In the genomic region with DNA sequence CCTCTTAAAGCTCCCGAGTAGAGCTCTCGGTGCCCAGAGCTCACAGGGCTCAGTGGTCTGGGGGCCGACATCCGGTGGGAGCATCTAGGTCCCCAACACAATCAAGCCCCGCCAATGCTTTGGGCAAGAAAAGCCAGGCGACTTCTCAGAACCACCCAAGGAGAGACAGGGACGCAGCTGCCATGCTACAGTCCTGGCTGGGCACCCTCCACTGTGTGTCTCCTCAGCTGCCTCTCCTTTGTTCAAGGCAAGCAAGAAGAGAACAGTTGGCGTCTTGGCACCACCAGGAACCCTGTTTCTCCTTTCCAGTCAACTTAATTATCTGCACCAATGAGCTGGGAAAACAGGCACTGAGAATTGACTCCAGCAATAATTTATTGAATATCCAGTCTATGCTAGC, we compare ENCODE assay signal across 17 mouse cellular contexts. TPM values are rescaled to one million over a fixed set of nuclear protein-coding genes. Genes with fewer than 3 reads are reported as not detected.
DNase-seq lines count a peak whose midpoint lies in the region; ATAC-seq and TF ChIP-seq lines count a peak whose summit lies in the region.
"Had no signal": no experiment of that assay in that cellular context is flagged by ENCODE, and none has a peak within 500 bp of the region (broad histone marks: within the 10 kb centered on the region; RNA-seq: fewer than 3 reads in every experiment).

No protein-coding gene starts in this region.

- peaks cover 3% of the 10 kb centered on the region for H3K4me1 ChIP-seq in midbrain, embryonic 15.5 days
- no peaks in the 10 kb centered on the region for H3K4me1 ChIP-seq in midbrain, embryonic 11.5 days (ENCODE audit: control insufficient read depth, insufficient read depth, low read length)

- ATAC-seq in midbrain, embryonic 15.5 days (replicated peaks), result no peak
- ATAC-seq in midbrain, embryonic 11.5 days (ENCODE audit: low FRiP score), result no peak
- ATAC-seq: intestine, embryonic 15.5 days; lung, postnatal 0 days had no signal

- peaks cover 95% of the 10 kb centered on the region for H3K79me2 ChIP-seq in macrophage (ENCODE audit: inconsistent target)

- peak overlapping the region; percentile 40; the same call in 1 of the 2 replicates for H3K27ac ChIP-seq in gastrocnemius, adult 2 months
- H3K27ac ChIP-seq in midbrain, embryonic 15.5 days, result peak overlapping the region; percentile 25; the same call in 1 of the 2 replicates
- H3K27ac ChIP-seq in midbrain, embryonic 11.5 days (ENCODE audit: low read depth, low read length), result no peak overlapping the region
- peak overlapping the region; percentile 74 for H3K27ac ChIP-seq in macrophage
- H3K27ac ChIP-seq: embryonic facial prominence, embryonic 10.5 days; intestine, embryonic 15.5 days; liver, embryonic 14.5 days; midbrain, embryonic 12.5 days had no signal

- H3K4me2 ChIP-seq in midbrain, embryonic 15.5 days, result no peak overlapping the region
- H3K4me2 ChIP-seq in midbrain, embryonic 11.5 days, result no peak overlapping the region
- H3K4me2 ChIP-seq: intestine, embryonic 15.5 days; midbrain, embryonic 12.5 days had no signal

- intact Hi-C loops in gastrocnemius, adult 2 months (cut with DNase I), result no loop called here

- H3K4me3 ChIP-seq in gastrocnemius, adult 2 months, result no peak overlapping the region
- no peak overlapping the region for H3K4me3 ChIP-seq in midbrain, embryonic 15.5 days
- no peak overlapping the region for H3K4me3 ChIP-seq in midbrain, embryonic 11.5 days (ENCODE audit: low read depth, low read length)
- no peak overlapping the region for H3K4me3 ChIP-seq in macrophage (ENCODE audit: inconsistent target)
- H3K4me3 ChIP-seq: embryonic facial prominence, embryonic 10.5 days; intestine, embryonic 15.5 days; midbrain, embryonic 12.5 days had no signal

- no peak for TF ChIP-seq CTCF in gastrocnemius, adult 2 months (IDR thresholded peaks at IDR 0.05)
- no peak for TF ChIP-seq CTCF in brain, embryonic 14.5 days (IDR thresholded peaks at IDR 0.05; ENCODE audit: borderline replicate concordance, extremely low read depth, insufficient read depth, insufficient read length)

- H3K9ac ChIP-seq in midbrain, embryonic 15.5 days, result no peak overlapping the region
- H3K9ac ChIP-seq in midbrain, embryonic 11.5 days (ENCODE audit: low read length), result no peak overlapping the region
- H3K9ac ChIP-seq: intestine, embryonic 15.5 days; liver, embryonic 14.5 days; midbrain, embryonic 12.5 days had no signal

- no peak for TF ChIP-seq POLR2A in brain, embryonic 14.5 days (IDR thresholded peaks at IDR 0.05; ENCODE audit: borderline replicate concordance, extremely low read depth, insufficient read depth, insufficient read length, poor library complexity, severe bottlenecking)

- 81% methylated on average over 8 of the region's 8 CpGs for WGBS in midbrain, embryonic 15.5 days
- WGBS in midbrain, embryonic 11.5 days, result 88% methylated on average over 8 of the region's 8 CpGs
- 39% methylated on average over 8 of the region's 8 CpGs for WGBS in macrophage (ENCODE audit: missing documents)

- peaks cover 9% of the 10 kb centered on the region for H3K27me3 ChIP-seq in midbrain, embryonic 15.5 days (replicated peaks)
- H3K27me3 ChIP-seq in midbrain, embryonic 11.5 days (ENCODE audit: control insufficient read depth, insufficient read depth, low read length), result peaks cover 13% of the 10 kb centered on the region
- H3K27me3 ChIP-seq: intestine, embryonic 15.5 days had no signal

- H3K9me3 ChIP-seq in midbrain, embryonic 15.5 days, result no peaks in the 10 kb centered on the region
- no peaks in the 10 kb centered on the region for H3K9me3 ChIP-seq in midbrain, embryonic 11.5 days (ENCODE audit: control insufficient read depth, low read length)
- H3K9me3 ChIP-seq: embryonic facial prominence, embryonic 10.5 days; intestine, embryonic 15.5 days; midbrain, embryonic 12.5 days had no signal

- DNase-seq in gastrocnemius, adult 2 months, result no peak
- no peak for DNase-seq in gastrocnemius, postnatal 10 days
- no peak for DNase-seq in midbrain, embryonic 11.5 days (ENCODE audit: low spot score, missing footprints)
- DNase-seq in brain, embryonic 14.5 days (ENCODE audit: low read depth), result peak; percentile 79
- no peak for DNase-seq in liver
- DNase-seq in heart, adult 8-10 months (ENCODE audit: low spot score), result no peak
- DNase-seq: adrenal gland, adult 2 months; cerebellum, adult 9-11 months; heart, postnatal 14 days; right cerebral cortex, postnatal 4 days had no signal

- H3K36me3 ChIP-seq in midbrain, embryonic 15.5 days (replicated peaks), result no peaks in the 10 kb centered on the region
- H3K36me3 ChIP-seq in midbrain, embryonic 11.5 days (ENCODE audit: control insufficient read depth, insufficient read depth, low read length), result no peaks in the 10 kb centered on the region
- no peaks in the 10 kb centered on the region for H3K36me3 ChIP-seq in macrophage (ENCODE audit: inconsistent target)
- H3K36me3 ChIP-seq: embryonic facial prominence, embryonic 10.5 days; intestine, embryonic 15.5 days; midbrain, embryonic 12.5 days had no signal

RNA-seq across cellular contexts. Expression of a gene that starts 38.7 kb away (rescaled TPM):
- total RNA-seq in gastrocnemius, adult 2 months (2021), result 10 to 100 TPM; 18.9 to 25.0 TPM
- 10 to 100 TPM; 63.5 to 70.3 TPM for total RNA-seq in gastrocnemius, postnatal 10 days (2021)
- polyA plus RNA-seq in midbrain, embryonic 15.5 days (2015; fragmentation: Nextera tagmentation; extraction: Ambion mirVana), result 13.9 and 14.7 TPM in 2 replicates
- 33.2 and 34.1 TPM in 2 replicates for polyA plus RNA-seq in midbrain, embryonic 11.5 days (2014; fragmentation: Nextera tagmentation; extraction: Ambion mirVana)
- polyA plus RNA-seq in brain, embryonic 14.5 days (2012; rRNA removed), result 28.4 and 29.1 TPM in 2 replicates
- 10 to 100 TPM; 16.8 to 68.0 (median 25.6) TPM for total RNA-seq in macrophage (2018; cell fraction: chromatin; rRNA removed)
- total RNA-seq in macrophage (2018; cell fraction: cytosol; rRNA removed), result 100 to 1,000 TPM; 145 to 243 (median 187) TPM
- 100 to 1,000 TPM in 7 of 26 experiments, 10 to 100 TPM in 19; 50.8 to 118 (median 81.4) TPM for total RNA-seq in macrophage (2018; cell fraction: nucleus; rRNA removed)
- polyA plus RNA-seq in macrophage (2018), result 110 to 227 TPM (median 177 TPM) in 3 replicates
- 10 to 100 TPM; 36.0 to 45.8 (median 40.9) TPM for total RNA-seq in heart, adult 8-10 months (2022)
